Mouse (Mus musculus) adrenal gland, adult 18-20 months (tissue): ENCODE results near the gene Fam49a. TPM values are rescaled to one million over a fixed set of nuclear protein-coding genes. Genes with fewer than 3 reads are reported as not detected.
"Not testable (repeated sequence)": the region's sequence is repeated elsewhere in the genome, so short reads cannot be mapped to it uniquely, and the experiment has no call there.

Source experiments
- DNase-seq, 2 experiments: peaks; one replicate each; pipeline ENCODE4 v3.0.0; 2021 to 2022; ENCODE audit warnings: low spot score in 2 of 2
- long read RNA-seq, 2 experiments: library from polyadenylated mRNA; stranded (forward); transcript quantifications; one replicate each; pipeline ENCODE4 v2.0.0; 2021
- total RNA-seq, 2 experiments: library from RNA; stranded (reverse); gene quantifications; 1 replicate in 1 of 2; 2 replicates in 1 of 2; pipeline ENCODE4 v1.2.3; 2021

Gene Fam49a
- total RNA-seq: 10 to 100 TPM; 15.0 to 18.8 TPM
- long read RNA-seq, experiment 1, transcript Fam49a-201 (12 exons, 1,771 nt): major isoform, 11 of 13 reads
- long read RNA-seq, experiment 1, partial matches to known transcripts: 0 of 13 reads
- long read RNA-seq, experiment 1, other reads (novel, unspliced or antisense): 2 of 13 reads
- long read RNA-seq, experiment 2, transcript Fam49a-201 (12 exons, 1,771 nt): major isoform, 16 of 19 reads
- long read RNA-seq, experiment 2, partial matches to known transcripts: 0 of 19 reads
- long read RNA-seq, experiment 2, other reads (novel, unspliced or antisense): 2 of 19 reads

GRCm38 (mm10) chr12:12261987-12262971 lies at the start of gene Fam49a:
TSS of gene Fam49a (plus strand) at chr12:12262139.
- peak; percentile 83 to 86 for DNase-seq

GRCm38 (mm10) chr12:12213536-12213935 lies 48.4 kb upstream of the Fam49a start:
- no peak for DNase-seq

- DNase-seq: no peak
Measured at GRCm38 (mm10) chr12:12218947-12219346, 43.0 kb upstream of the Fam49a start.

- no peak for DNase-seq
Measured at GRCm38 (mm10) chr12:12220755-12221496, 41.0 kb upstream of the Fam49a start.

GRCm38 (mm10) chr12:12222585-12223290 lies 39.2 kb upstream of the Fam49a start:
- DNase-seq: no peak

GRCm38 (mm10) chr12:12223336-12223735 lies 38.6 kb upstream of the Fam49a start:
- DNase-seq: no peak

GRCm38 (mm10) chr12:12225706-12226105 lies 36.2 kb upstream of the Fam49a start:
- no peak for DNase-seq

GRCm38 (mm10) chr12:12227594-12227993 lies 34.3 kb upstream of the Fam49a start:
- DNase-seq: no peak

- DNase-seq: no peak
Measured at GRCm38 (mm10) chr12:12230031-12230557, 31.8 kb upstream of the Fam49a start.

GRCm38 (mm10) chr12:12232097-12232496 lies 29.8 kb upstream of the Fam49a start:
- DNase-seq: no peak

GRCm38 (mm10) chr12:12236978-12237377 lies 25.0 kb upstream of the Fam49a start:
- DNase-seq: no peak

- no peak for DNase-seq
Measured at GRCm38 (mm10) chr12:12239502-12239901, 22.4 kb upstream of the Fam49a start.

GRCm38 (mm10) chr12:12243148-12243547 lies 18.8 kb upstream of the Fam49a start:
- no peak for DNase-seq

GRCm38 (mm10) chr12:12247023-12247422 lies 14.9 kb upstream of the Fam49a start:
- DNase-seq: not testable (repeated sequence)

- DNase-seq: no peak
Measured at GRCm38 (mm10) chr12:12249521-12249920, 12.4 kb upstream of the Fam49a start.

- DNase-seq: no peak
Measured at GRCm38 (mm10) chr12:12253526-12253925, 8.4 kb upstream of the Fam49a start.

GRCm38 (mm10) chr12:12254139-12254538 lies 7.8 kb upstream of the Fam49a start:
- no peak for DNase-seq

GRCm38 (mm10) chr12:12260979-12261960 lies 669 bp upstream of the Fam49a start:
- no peak for DNase-seq

- no peak for DNase-seq
Measured at GRCm38 (mm10) chr12:12263371-12263791, 1.4 kb downstream of the Fam49a start.
